Mouse (Mus musculus) lung, adult 2 months (tissue): ENCODE measurements around the gene Trim44. TPM values are rescaled to one million over a fixed set of nuclear protein-coding genes. Genes with fewer than 3 reads are reported as not detected.

ENCODE experiments used
- DNase-seq: peaks from one replicate; pipeline ENCODE4 v3.0.0; 2022
- H3K4me1 ChIP-seq: fragments of 200-500 bp; 2 replicates; pipeline ENCODE4 v1.6.1; 2011; ENCODE audit warnings: low read length; ENCODE audit not compliant: control insufficient read depth, insufficient read depth
- H3K4me3 ChIP-seq: fragments of 200-500 bp; replicated peaks from 2 replicates; pipeline ENCODE3; 2011; ENCODE audit warnings: low read depth, mild to moderate bottlenecking, control low read depth, low read length; ENCODE audit errors: extremely low read depth
- CTCF ChIP-seq: fragments of 200-500 bp; IDR thresholded peaks from 2 replicates; pipeline ENCODE4 v1.5.1; 2011; ENCODE audit warnings: mild to moderate bottlenecking, low read length, control low read depth; ENCODE audit not compliant: insufficient read depth
- POLR2A ChIP-seq: fragments of 200-500 bp; IDR thresholded peaks from 2 replicates; pipeline ENCODE4 v1.6.1; 2011; ENCODE audit warnings: low read depth, mild to moderate bottlenecking, control low read depth, low read length, borderline replicate concordance; ENCODE audit errors: extremely low read depth
- WGBS: fragments of 180-500 bp; shearing (Covaris S2); methylation state at CpG from one replicate; pipeline ENCODE4 v1.1.7; 2018; 5-methylcytosine and 5-hydroxymethylcytosine counted together
- polyA plus RNA-seq: library from polyadenylated mRNA; depleted of rRNA; stranded (reverse); fragments of >200 nt; gene quantifications from 2 replicates; pipeline ENCODE4 v1.2.3, GENCODE M21; 2012

The Trim44 gene
- polyA plus RNA-seq, 1 experiment: 34.2 TPM

GRCm38 (mm10) chr2:102341429-102341828 is 66.2 kb downstream of the Trim44 start:
- WGBS: 85% methylated on average over 2 of the region's 2 CpGs
- H3K4me1 ChIP-seq: no peaks in the 10 kb centered on the region

GRCm38 (mm10) chr2:102336816-102337215 is 70.8 kb downstream of the Trim44 start:
- no peak for TF ChIP-seq POLR2A
- TF ChIP-seq CTCF: no peak
- DNase-seq: no peak
- 100% methylated on average over 1 of the region's 1 CpGs for WGBS

More at GRCm38 (mm10) chr2:102341429-102341828, 66.2 kb downstream of the Trim44 start:
- no peak for DNase-seq
- H3K4me3 ChIP-seq: no peak overlapping the region
- TF ChIP-seq CTCF (no peak), POLR2A (no peak)

GRCm38 (mm10) chr2:102331932-102332331 is 75.7 kb downstream of the Trim44 start:
- Histone ChIP-seq H3K4me3 (no peak overlapping the region), H3K4me1 (no peaks in the 10 kb centered on the region)
- no peak for DNase-seq
- 71% methylated on average over 2 of the region's 2 CpGs for WGBS
- TF ChIP-seq POLR2A: no peak
- no peak for TF ChIP-seq CTCF

More at GRCm38 (mm10) chr2:102336816-102337215, 70.8 kb downstream of the Trim44 start:
- Histone ChIP-seq H3K4me3 (no peak overlapping the region), H3K4me1 (no peaks in the 10 kb centered on the region)

GRCm38 (mm10) chr2:102331092-102331491 is 76.5 kb downstream of the Trim44 start:
- H3K4me3 ChIP-seq: no peak overlapping the region
- WGBS: 64% methylated on average over 3 of the region's 3 CpGs
- no peaks in the 10 kb centered on the region for H3K4me1 ChIP-seq
- DNase-seq: no peak
- TF ChIP-seq CTCF: no peak
- TF ChIP-seq POLR2A: no peak

- 68% methylated on average over 2 of the region's 2 CpGs for WGBS
- no peak for TF ChIP-seq CTCF
- no peak for TF ChIP-seq POLR2A
- Histone ChIP-seq H3K4me1 (peaks cover 3% of the 10 kb centered on the region), H3K4me3 (no peak overlapping the region)
- DNase-seq: no peak
These were observed 81.7 kb downstream of the Trim44 start for GRCm38 (mm10) chr2:102325921-102326320.

GRCm38 (mm10) chr2:102324336-102324735 is 83.3 kb downstream of the Trim44 start:
- H3K4me1 ChIP-seq: peaks cover 3% of the 10 kb centered on the region
- no peak overlapping the region for H3K4me3 ChIP-seq
- no peak for DNase-seq
- no peak for TF ChIP-seq CTCF
- no peak for TF ChIP-seq POLR2A

GRCm38 (mm10) chr2:102316540-102316939 is 91.1 kb downstream of the Trim44 start:
- WGBS: 76% methylated on average over 3 of the region's 3 CpGs
- peaks cover 2% of the 10 kb centered on the region for H3K4me1 ChIP-seq
- no peak for DNase-seq
- H3K4me3 ChIP-seq: no peak overlapping the region
- no peak for TF ChIP-seq POLR2A
- no peak for TF ChIP-seq CTCF

GRCm38 (mm10) chr2:102315153-102315552 is 92.5 kb downstream of the Trim44 start:
- Histone ChIP-seq H3K4me3 (no peak overlapping the region), H3K4me1 (peaks cover 2% of the 10 kb centered on the region)
- 80% methylated on average over 4 of the region's 4 CpGs for whole genome bisulfite sequencing
- no peak for DNase-seq
- TF ChIP-seq POLR2A: no peak
- no peak for TF ChIP-seq CTCF

- 16% methylated on average over 1 of the region's 1 CpGs for WGBS
- H3K4me3 ChIP-seq: no peak overlapping the region
- no peak for DNase-seq
- peaks cover 2% of the 10 kb centered on the region for H3K4me1 ChIP-seq
- no peak for TF ChIP-seq CTCF
- TF ChIP-seq POLR2A: no peak
These were observed 93.0 kb downstream of the Trim44 start for GRCm38 (mm10) chr2:102314610-102315009.

- TF ChIP-seq CTCF (no peak), POLR2A (no peak)
- DNase-seq: no peak
- Histone ChIP-seq H3K4me3 (no peak overlapping the region), H3K4me1 (peaks cover 2% of the 10 kb centered on the region)
- WGBS: 71% methylated on average over 2 of the region's 2 CpGs
These were observed 93.6 kb downstream of the Trim44 start for GRCm38 (mm10) chr2:102314068-102314467.

GRCm38 (mm10) chr2:102312903-102313302 is 94.7 kb downstream of the Trim44 start:
- no peak for TF ChIP-seq CTCF
- TF ChIP-seq POLR2A: no peak
- Histone ChIP-seq H3K4me3 (no peak overlapping the region), H3K4me1 (peaks cover 2% of the 10 kb centered on the region)
- no peak for DNase-seq
- WGBS: 94% methylated on average over 1 of the region's 1 CpGs
